Mouse (Mus musculus) gastrocnemius, adult 18-20 months (tissue): ENCODE data around the gene Rpl7a. TPM values are rescaled to one million over a fixed set of nuclear protein-coding genes. Genes with fewer than 3 reads are reported as not detected.
A peak's percentile ranks its signal among the peaks of the same experiment; 100 is the strongest.

ENCODE experiments used
- DNase-seq: peaks from one replicate; pipeline ENCODE4 v3.0.0; 2021; ENCODE audit warnings: low spot score
- total RNA-seq, 2 experiments: library from RNA; stranded (reverse); gene quantifications; 2 replicates each; pipeline ENCODE4 v1.2.3; 2021

Rpl7a gene
- total RNA-seq, 2 experiments from 2014 or later, result 278 to 285 TPM

GRCm38 (mm10) chr2:26913416-26914147 lies 3.0 kb downstream of the Rpl7a start:
- DNase-seq, result no peak

DNA sequence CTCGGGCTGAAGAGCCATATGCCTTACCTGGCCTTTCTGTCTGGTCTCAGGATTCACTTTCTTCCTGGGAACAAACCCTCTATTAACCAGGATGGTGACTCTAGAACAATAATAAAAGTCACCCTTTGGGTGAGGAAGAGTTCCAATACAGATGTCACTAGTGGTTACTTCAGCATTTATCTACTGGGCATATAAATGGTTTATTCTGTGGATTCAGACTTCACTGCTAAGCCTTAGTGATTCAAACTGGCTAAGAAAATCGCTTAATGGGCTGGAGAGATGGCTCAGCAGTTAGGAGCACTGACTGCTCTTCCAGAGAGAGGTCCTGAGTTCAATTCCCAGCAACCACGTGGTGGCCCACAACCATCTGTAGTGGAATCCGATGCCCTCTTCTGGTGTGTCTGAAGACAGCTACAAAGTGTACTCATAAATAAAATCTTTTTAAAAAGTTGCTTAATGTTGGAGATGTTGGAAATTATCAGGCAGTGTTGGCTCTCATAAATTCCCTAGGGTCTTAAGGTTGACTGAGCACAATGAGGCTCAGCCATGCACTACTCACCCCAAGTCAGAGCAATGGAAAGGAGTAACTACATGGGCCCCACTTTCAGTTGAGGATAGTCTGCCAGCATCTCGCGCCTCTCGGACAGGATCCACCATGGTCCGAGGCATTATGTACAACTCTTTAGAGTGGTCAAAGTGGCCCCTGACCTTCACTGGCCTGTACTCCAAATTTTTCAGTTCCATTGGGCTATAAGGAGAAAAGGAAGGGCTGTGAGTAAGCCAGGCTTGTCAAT lies 3.8 kb downstream of the Rpl7a start:
- DNase-seq, result no peak

DNA sequence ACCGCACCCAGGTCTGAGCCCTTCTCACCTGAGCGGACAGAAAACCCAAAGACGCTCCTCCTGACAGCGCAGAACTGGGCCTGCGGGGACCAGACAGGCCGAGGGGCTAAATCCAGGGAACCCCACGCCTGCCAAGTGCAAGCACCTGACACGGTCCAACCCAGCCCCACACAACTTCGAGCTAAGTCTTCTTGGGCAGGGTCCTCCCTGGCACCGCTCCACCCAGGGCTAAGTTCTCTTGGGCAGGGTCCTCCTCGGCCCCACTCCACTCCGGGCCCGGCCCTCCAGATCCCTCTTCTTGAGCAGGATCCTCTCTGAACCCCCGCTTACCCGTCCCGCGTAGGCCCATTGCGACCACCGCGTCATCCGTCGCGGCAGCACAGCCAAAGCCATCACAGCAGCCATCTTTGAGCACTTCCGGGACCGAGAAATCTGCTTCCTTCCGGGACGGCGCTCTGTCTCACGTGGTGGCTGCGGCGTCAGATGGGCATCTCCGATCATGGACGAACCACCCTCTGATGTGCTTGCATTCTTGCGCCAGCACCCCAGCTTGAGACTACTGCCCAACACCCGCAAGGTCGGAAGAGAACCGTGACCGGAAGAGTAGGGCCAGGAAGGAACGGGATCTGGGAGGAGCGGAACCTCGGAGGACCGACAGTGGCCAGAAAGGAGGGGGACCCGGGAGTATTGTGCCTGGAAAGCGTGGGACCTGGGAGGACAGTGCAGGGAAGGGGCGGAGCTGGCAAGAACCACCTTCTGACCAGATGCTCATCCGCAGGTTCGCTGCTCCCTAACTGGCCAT lies 5.6 kb downstream of the Rpl7a start, which contains the start of the genes Surf2 and Surf1:
TSS of gene Surf2 (plus strand) at position 441 of the 802 bp plus-strand sequence.
TSS of gene Surf1 (minus strand) at position 604 of the 802 bp plus-strand sequence.
- peak; percentile 78 for DNase-seq

DNA sequence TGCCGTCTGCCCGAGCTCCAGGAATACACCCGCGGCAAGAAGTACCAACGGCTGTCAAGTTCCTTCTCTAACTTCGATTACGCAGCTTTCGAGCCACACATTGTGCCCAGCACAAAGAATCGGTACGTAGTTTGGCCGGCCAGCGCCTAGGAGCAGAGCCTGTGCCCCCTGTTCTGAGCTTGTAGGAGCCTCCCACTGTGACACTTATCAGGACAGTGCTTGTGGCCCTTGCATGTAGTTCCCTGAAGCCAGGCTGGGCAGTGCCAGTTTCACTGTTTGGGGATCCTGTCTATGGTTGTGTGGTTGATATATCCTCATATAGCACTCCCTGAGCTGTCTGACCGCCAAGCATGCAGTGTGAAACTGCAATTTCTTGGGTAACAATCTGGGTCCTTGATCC lies 6.2 kb downstream of the Rpl7a start:
- DNase-seq, result no peak

GRCm38 (mm10) chr2:26919684-26920083 lies 9.1 kb downstream of the Rpl7a start:
- DNase-seq, result no peak

DNA sequence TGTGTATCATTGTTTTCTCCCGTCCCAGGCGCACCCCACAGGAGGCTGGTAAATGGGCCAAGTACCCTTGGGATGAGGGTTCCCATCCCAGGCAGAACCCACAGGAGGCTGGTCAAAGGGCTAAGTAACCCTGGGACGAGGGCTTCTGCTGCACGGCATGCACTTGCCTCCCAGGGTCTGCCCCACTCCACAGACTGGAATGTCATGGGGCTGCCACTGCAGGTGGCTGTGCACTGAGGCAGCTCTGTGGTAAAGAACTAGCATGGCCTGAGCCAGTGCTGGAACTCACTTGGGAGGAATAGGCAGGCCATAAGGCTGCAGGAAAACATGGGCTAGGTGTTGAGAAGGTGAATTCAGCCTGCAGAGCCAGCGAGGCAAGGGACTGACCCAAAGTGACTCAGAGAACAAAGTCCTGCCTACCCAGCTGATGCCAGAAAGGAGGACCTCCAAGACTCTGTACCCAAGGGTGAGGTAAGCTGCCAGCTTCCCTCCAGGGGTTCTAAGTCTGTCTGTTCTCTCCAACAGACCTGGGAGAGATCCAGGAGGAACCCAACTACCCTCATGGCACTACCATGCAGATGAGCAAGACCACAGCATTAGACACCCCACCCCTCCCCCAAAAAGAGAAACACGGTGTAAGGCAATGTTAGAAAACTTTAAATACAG lies 9.8 kb downstream of the Rpl7a start:
- DNase-seq, result no peak

DNA sequence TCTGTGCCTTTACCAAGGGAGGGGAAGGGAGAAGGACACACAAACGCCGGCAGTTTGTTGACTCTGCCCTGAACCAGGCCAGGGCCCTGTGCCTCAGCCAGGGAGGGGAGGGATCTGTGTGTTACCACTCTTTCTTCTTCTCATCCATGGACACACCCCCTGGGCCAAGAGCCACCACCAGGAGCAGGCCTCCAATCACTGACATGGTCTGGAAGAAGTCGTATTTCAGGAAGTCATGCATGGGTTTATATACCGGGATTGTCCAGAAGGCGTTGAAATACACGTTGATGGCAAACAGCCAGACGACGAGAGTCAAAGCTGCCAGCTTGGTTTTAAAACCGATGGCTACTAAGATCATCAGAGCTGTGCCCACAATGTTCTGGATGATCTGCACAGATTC lies 11.2 kb downstream of the Rpl7a start:
- DNase-seq, result no peak

DNA sequence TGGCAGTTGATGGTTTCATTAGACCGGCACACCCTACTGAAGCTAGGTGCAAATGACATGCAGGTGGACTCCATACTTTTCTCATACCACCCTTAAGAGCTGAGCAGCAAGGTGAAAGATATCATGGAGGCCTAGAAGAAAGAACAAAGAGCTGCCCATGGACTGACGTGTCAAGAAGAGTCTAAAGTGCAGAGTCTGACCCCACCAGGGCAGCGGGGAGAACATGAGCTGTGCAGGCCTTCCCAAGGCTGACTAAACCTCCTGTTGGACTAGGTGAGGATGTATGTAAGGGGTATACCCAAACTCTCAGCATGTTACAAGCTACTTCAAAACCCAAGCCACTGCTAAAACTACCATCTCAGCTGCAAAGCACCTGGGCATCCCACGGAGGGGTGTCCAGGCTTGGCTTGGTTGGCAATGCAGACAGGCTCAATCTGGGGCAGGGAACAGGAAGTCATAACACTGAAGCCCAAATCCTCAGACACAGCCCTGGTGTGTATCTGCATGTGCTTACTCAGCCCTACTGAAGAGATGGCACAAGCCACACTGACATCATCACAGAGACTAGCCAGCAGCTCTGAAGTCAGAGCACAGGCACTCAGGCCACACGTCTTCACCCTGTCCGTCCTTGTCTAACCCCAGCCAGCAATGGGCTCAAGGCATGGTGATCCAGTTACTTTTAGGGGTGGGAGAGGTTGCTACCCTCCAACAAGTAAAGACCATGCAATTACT lies 17.3 kb downstream of the Rpl7a start:
- DNase-seq, result no peak

- DNase-seq, result peak; percentile 64
Observed at GRCm38 (mm10) chr2:26930390-26930789, 19.8 kb downstream of the Rpl7a start.

GRCm38 (mm10) chr2:26932473-26933303 lies 22.1 kb downstream of the Rpl7a start:
- peak; percentile 21 for DNase-seq

GRCm38 (mm10) chr2:26933304-26934055 lies 22.9 kb downstream of the Rpl7a start, which contains the start of the genes Surf4 and Stkld1:
TSS of gene Surf4 (minus strand) at chr2:26933928.
TSS of gene Stkld1 (plus strand) at chr2:26934047.
- peak; percentile 89 for DNase-seq

- no peak for DNase-seq
Observed at GRCm38 (mm10) chr2:26935286-26935685, 24.7 kb downstream of the Rpl7a start.

- DNase-seq, result no peak
Observed at GRCm38 (mm10) chr2:26936425-26936824, 25.9 kb downstream of the Rpl7a start.

DNA sequence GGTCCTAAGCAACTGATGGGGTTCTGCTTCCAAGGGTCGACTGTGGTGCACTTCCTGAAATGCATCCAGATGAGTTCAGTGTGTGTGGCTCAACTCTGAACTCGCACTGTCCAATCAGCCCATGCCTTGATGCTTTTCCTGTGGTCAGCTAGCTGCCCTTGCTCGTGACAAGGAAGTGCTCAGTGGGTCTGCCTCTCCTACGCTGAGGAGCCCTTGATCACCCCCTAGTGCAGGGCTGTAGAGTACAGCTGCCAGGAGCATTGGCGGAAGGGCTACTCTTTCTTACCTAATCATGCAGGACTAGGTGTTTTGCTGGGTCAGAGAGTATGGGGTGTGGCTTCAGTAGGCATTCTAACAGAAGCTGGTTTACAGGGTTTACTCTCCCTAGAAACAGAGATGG lies 31.0 kb downstream of the Rpl7a start:
- no peak for DNase-seq

- DNase-seq, result no peak
Observed at GRCm38 (mm10) chr2:26943253-26943652, 32.7 kb downstream of the Rpl7a start.

- DNase-seq, result no peak
Observed at GRCm38 (mm10) chr2:26950411-26950810, 39.8 kb downstream of the Rpl7a start.

DNA sequence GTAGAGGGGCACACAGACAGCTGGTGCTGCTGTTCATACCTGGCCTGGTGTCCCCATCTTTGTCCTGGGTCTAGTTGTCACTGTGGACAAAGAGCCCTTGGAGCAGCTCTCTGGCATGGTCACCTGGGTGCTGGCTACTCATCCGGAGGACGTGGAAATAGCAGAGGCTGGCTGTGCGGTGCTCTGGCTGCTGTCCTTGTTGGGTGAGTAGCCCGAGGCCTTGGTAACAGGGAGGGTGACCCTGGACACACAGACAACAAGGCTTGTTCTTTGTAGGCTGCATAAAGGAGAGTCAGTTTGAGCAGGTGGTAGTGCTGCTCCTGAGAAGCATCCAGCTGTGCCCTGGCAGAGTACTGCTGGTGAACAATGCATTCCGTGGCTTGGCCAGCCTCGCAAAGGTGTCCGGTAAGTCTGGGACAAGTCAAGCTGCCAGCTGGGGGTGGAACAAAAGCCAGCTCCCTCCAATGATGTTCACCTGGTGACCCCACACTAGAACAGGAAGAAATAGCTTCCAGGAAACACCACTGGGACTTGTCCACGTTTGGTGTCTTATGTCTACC lies 40.9 kb downstream of the Rpl7a start:
- no peak for DNase-seq

GRCm38 (mm10) chr2:26952193-26952592 lies 41.6 kb downstream of the Rpl7a start:
- no peak for DNase-seq
